Mouse (Mus musculus): ENCODE data around the gene Abca17.
A peak's percentile ranks its signal among the peaks of the same experiment; 100 is the strongest.

Gene Abca17

GRCm38 (mm10) chr17:24350926-24351759 lies at the start of gene Abca17:
TSS of gene Abca17 (minus strand) at chr17:24351068.
- DNase-seq (ENCODE audit: low read depth, low spot score): no peak

- no peak for DNase-seq (ENCODE audit: low read depth, low spot score)
These were observed 43.6 kb upstream of the Abca17 start for GRCm38 (mm10) chr17:24394456-24394855.

GRCm38 (mm10) chr17:24393527-24393926 lies 42.7 kb upstream of the Abca17 start:
- DNase-seq (ENCODE audit: low read depth, low spot score): no peak

GRCm38 (mm10) chr17:24391149-24391548 lies 40.3 kb upstream of the Abca17 start:
- DNase-seq (ENCODE audit: low read depth, low spot score): no peak

- peak; percentile 20 for DNase-seq (ENCODE audit: low read depth, low spot score)
These were observed 39.0 kb upstream of the Abca17 start for GRCm38 (mm10) chr17:24389865-24390264.

- DNase-seq (ENCODE audit: low read depth, low spot score): no peak
These were observed 37.8 kb upstream of the Abca17 start for GRCm38 (mm10) chr17:24388711-24389110.

- no peak for DNase-seq (ENCODE audit: low read depth, low spot score)
These were observed 32.9 kb upstream of the Abca17 start for GRCm38 (mm10) chr17:24383789-24384188.

- no peak for DNase-seq (ENCODE audit: low read depth, low spot score)
These were observed 27.6 kb upstream of the Abca17 start for GRCm38 (mm10) chr17:24378496-24378895.

GRCm38 (mm10) chr17:24375886-24376285 lies 25.0 kb upstream of the Abca17 start:
- no peak for DNase-seq (ENCODE audit: low read depth, low spot score)

GRCm38 (mm10) chr17:24375094-24375712 lies 24.3 kb upstream of the Abca17 start:
- no peak for DNase-seq (ENCODE audit: low read depth, low spot score)

GRCm38 (mm10) chr17:24365863-24366262 lies 15.0 kb upstream of the Abca17 start:
- DNase-seq (ENCODE audit: low read depth, low spot score): no peak

- no peak for DNase-seq (ENCODE audit: low read depth, low spot score)
These were observed 13.6 kb upstream of the Abca17 start for GRCm38 (mm10) chr17:24364461-24364860.

- DNase-seq (ENCODE audit: low read depth, low spot score): no peak
These were observed 11.7 kb upstream of the Abca17 start for GRCm38 (mm10) chr17:24362527-24362926.

- DNase-seq (ENCODE audit: low read depth, low spot score): no peak
These were observed 10.4 kb upstream of the Abca17 start for GRCm38 (mm10) chr17:24361291-24361690.

GRCm38 (mm10) chr17:24360841-24361240 lies 10.0 kb upstream of the Abca17 start:
- no peak for DNase-seq (ENCODE audit: low read depth, low spot score)

GRCm38 (mm10) chr17:24359903-24360302 lies 9.0 kb upstream of the Abca17 start:
- no peak for DNase-seq (ENCODE audit: low read depth, low spot score)

GRCm38 (mm10) chr17:24359006-24359405 lies 8.1 kb upstream of the Abca17 start:
- no peak for DNase-seq (ENCODE audit: low read depth, low spot score)

- DNase-seq (ENCODE audit: low read depth, low spot score): no peak
These were observed 4.4 kb upstream of the Abca17 start for GRCm38 (mm10) chr17:24355284-24355683.

GRCm38 (mm10) chr17:24353960-24354359 lies 3.1 kb upstream of the Abca17 start:
- DNase-seq (ENCODE audit: low read depth, low spot score): no peak

GRCm38 (mm10) chr17:24352370-24353194 lies 1.7 kb upstream of the Abca17 start:
- no peak for DNase-seq (ENCODE audit: low read depth, low spot score)

GRCm38 (mm10) chr17:24351760-24352357 lies 991 bp upstream of the Abca17 start, which contains the start of gene Abca3:
TSS of gene Abca3 (plus strand) at chr17:24351950.
- DNase-seq (ENCODE audit: low read depth, low spot score): peak; percentile 94

GRCm38 (mm10) chr17:24349176-24349575 lies 1.7 kb downstream of the Abca17 start:
- no peak for DNase-seq (ENCODE audit: low read depth, low spot score)
